Mouse (Mus musculus) T-helper 17 cell (primary cell): ENCODE measurements around the gene AW822073.

Experiments used
- in situ Hi-C, 2 experiments: fragments of 300-600 bp; cut with MboI, MseI; formaldehyde crosslinking; loops; 1 replicate in 1 of 2; 2 replicates in 1 of 2; pipeline ENCODE4 v1.15.1; 2025; ENCODE audit warnings: high pct_unique_total_duplicates in 2 of 2

The AW822073 gene

GRCm38 (mm10) chr10:58224827-58225785 is at the start of gene AW822073:
AW822073 (minus strand) TSS chr10:58224930.
- in situ Hi-C loops: loop anchor here (5.0 to 25.0 kb wide), 18 partner anchors 373 to 1763 kb away; no protein-coding TSS in a partner anchor

- in situ Hi-C loops: loop anchor here in 1 of 2 experiments (5.0 kb wide), 2 partner anchors 54 to 516 kb away; no protein-coding TSS in a partner anchor
Observed at GRCm38 (mm10) chr10:58258466-58258865, 33.7 kb upstream of the AW822073 start.

- in situ Hi-C loops: loop anchor here in 1 of 2 experiments (5.0 kb wide), 2 partner anchors 56 to 514 kb away; no protein-coding TSS in a partner anchor
Observed at GRCm38 (mm10) chr10:58255954-58256353, 31.2 kb upstream of the AW822073 start.

DNA sequence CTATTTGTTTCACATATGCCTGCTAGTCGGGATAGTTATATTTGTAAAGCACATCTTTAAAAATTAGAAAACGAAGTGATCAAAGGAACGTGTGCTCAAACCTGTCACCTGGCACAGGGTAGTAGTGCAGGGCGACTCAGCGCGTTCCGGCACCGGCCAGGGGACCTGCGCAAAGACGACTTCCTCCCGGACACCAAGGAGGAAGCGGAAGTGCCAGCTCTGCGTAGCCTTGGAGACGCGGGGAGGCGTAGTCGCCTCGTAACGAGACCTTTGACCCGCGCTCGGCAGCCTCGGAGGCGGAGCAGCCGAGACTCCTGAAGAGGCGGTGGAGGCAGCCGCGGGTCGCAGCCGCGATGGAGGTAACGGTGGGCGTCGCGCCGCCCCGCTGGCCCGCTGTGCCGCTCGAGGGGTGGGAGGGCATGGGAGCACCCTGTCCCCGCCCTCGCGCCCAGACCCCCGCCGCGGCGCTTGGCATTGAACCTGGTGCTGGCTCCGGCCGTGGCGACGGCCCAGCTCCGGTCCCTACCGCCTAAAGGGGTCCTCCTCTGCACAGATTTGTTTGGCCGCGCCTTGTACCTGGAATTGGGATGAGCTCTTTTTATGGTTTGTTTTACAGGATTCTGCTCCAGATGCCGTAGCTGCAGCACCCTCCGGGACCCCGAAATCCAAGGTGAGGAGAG is 30.6 kb upstream of the AW822073 start, which contains the start of gene Gcc2:
Gcc2 (plus strand) TSS at position 285 of the 680 bp plus-strand sequence.
- in situ Hi-C loops: loop anchor here in 1 of 2 experiments (5.0 kb wide), 2 partner anchors 57 to 513 kb away; no protein-coding TSS in a partner anchor

- in situ Hi-C loops: loop anchor here in 1 of 2 experiments (5.0 kb wide), 2 partner anchors 58 to 512 kb away; no protein-coding TSS in a partner anchor
Observed at GRCm38 (mm10) chr10:58254635-58255175, 30.0 kb upstream of the AW822073 start.

GRCm38 (mm10) chr10:58249535-58249934 is 24.8 kb upstream of the AW822073 start:
- in situ Hi-C loops: loop anchor here (25.0 kb wide), 3 partner anchors 738 to 1787 kb away; no protein-coding TSS in a partner anchor

- in situ Hi-C loops: loop anchor here (10.0 to 25.0 kb wide), 4 partner anchors 748 to 1777 kb away; no protein-coding TSS in a partner anchor
Observed at GRCm38 (mm10) chr10:58238984-58239740, 14.4 kb upstream of the AW822073 start.

- in situ Hi-C loops: loop anchor here (10.0 to 25.0 kb wide), 4 partner anchors 751 to 1774 kb away; no protein-coding TSS in a partner anchor
Observed at GRCm38 (mm10) chr10:58236613-58237012, 11.9 kb upstream of the AW822073 start, which contains the start of gene Gm4981. Gm4981 (minus strand) TSS chr10:58236701.

DNA sequence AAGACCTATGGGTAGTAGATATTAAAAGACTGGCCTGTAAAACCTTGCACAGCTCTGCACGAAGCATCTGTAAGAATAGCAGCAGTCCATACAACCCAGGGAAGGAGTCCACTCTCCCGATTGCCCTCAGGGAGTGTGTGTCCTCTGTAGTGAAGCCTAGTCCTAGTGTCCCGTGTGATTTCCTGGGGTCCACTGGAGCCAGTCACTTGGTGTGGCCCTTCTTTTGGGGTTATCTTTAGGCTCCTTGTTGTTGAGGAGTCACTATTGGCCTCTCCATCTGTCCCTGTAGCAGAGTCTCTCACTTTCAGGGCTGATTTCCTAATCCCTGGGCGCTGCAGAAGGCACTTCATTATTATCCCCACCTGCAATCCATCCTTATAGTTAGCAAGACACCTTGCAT is 10.3 kb upstream of the AW822073 start:
- in situ Hi-C loops: loop anchor here (5.0 to 25.0 kb wide), 5 partner anchors 383 to 1773 kb away; no protein-coding TSS in a partner anchor

DNA sequence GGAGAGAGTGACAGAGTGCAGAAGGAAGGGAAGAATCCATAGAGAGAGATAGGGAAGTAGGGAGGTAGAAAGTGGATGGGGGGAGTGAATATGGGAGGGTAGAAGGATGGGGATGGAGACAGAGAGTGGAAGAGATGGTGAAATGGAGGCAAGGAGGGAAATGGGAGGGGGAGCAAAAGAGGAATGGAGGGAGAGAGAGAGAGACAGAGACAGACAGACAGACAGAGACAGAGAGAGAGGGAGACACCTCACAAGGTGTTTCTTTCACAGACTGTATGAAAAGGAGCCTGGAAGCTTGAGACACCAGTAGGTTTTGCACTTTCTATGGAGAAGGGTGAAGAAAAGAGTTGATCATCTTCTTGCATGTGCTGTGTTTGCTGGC is 9.0 kb upstream of the AW822073 start:
- in situ Hi-C loops: loop anchor here (5.0 to 25.0 kb wide), 5 partner anchors 381 to 1771 kb away; no protein-coding TSS in a partner anchor

DNA sequence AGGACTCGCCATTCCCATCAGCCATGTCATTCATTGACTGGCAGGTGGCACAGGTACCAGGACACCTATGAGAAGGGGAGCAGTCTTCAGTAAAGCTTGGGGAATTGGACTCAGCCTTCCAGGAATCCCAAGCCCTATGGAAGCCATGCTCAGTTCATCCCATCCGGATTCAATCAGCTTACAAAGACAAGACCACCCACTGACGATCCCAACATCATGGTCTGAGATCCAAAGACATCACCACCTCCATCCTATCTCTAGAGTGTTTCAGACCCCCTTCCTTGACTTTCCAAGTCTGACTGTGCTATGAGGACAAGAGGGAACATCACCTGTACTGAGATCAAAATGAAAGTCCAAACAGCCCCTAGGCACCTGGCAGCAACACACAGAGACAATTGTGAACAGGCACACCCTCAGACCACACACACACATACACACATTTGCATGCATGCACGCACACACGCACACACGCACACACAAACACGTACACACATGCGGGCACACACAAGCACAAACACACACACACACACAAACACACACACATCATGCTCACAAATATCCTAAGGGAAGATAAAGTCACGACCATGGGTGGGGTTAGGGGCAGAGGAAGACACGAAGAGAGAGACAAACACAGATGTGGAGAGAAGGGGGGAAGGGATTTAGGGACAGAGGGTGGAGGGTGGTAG is 8.5 kb upstream of the AW822073 start:
- in situ Hi-C loops: loop anchor here (5.0 to 25.0 kb wide), 5 partner anchors 381 to 1771 kb away; no protein-coding TSS in a partner anchor

DNA sequence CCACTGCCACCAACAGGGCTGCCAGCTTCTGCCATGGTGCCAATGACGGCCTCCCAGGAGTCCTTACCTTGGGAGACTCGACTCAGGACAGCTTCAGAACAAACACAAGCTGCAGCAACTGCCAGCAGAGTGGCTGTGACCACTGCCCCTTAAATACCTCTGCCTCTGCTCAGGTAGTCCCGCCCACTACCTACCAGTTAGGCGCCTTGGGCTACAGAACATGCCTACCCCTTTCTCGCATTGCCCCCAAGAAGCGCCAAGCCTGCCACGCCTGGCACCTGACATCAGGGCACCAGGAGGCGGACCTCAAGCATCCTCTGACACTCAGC is 7.9 kb upstream of the AW822073 start, which contains the start of gene Duxf3:
Duxf3 (minus strand) TSS at position 35 of the 329 bp plus-strand sequence.
- in situ Hi-C loops: loop anchor here (5.0 to 25.0 kb wide), 5 partner anchors 380 to 1770 kb away; no protein-coding TSS in a partner anchor

- in situ Hi-C loops: loop anchor here (5.0 to 25.0 kb wide), 5 partner anchors 380 to 1770 kb away; no protein-coding TSS in a partner anchor
Observed at GRCm38 (mm10) chr10:58231779-58232640, 7.3 kb upstream of the AW822073 start.

GRCm38 (mm10) chr10:58231088-58231487 is 6.4 kb upstream of the AW822073 start:
- in situ Hi-C loops: loop anchor here (5.0 to 25.0 kb wide), 5 partner anchors 379 to 1769 kb away; no protein-coding TSS in a partner anchor

GRCm38 (mm10) chr10:58230021-58230420 is 5.3 kb upstream of the AW822073 start:
- in situ Hi-C loops: loop anchor here (5.0 to 25.0 kb wide), 5 partner anchors 378 to 1768 kb away; no protein-coding TSS in a partner anchor

DNA sequence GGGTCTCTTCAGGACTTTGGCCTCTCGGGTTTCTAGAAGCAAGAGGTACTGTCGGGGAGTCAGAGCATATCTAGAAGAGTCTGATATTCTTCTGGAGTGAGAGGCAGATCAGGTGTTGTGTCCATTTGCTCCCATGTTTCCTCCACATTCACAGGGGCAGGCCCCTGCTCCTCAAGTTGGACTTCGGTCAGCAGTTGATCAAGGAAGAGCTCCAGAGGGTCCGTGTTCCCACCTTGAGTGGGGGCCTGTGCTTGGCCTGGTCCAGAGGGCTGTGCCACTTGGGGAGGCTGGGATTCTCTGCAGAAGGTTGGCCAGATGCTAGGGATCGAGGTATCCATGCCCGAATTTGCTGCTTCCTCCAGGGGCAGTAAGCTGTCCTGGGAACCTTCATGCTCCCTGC is 3.1 kb upstream of the AW822073 start:
- in situ Hi-C loops: loop anchor here (10.0 to 25.0 kb wide), 6 partner anchors 697 to 1765 kb away; no protein-coding TSS in a partner anchor

DNA sequence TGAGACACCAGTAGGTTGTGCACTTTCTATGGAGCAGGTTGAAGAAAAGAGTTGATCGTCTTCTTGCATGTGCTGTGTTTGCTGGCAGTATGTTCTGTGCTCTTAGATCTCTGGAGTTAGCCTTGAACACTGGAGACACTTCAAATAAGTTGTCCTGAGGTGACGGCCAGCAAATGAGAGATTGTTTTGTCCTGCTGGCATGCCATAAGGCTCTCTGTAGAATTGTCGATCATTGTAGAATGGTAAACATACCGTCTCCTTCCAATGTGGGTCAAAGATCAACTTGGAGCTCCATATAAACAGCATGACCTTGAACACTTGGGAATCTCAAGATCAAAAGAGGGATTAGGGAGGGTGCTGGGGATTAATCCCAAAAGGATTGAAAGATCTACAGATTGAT is 1.6 kb upstream of the AW822073 start:
- in situ Hi-C loops: loop anchor here (10.0 to 25.0 kb wide), 6 partner anchors 698 to 1764 kb away; no protein-coding TSS in a partner anchor
